Mouse (Mus musculus) heart, adult 18-20 months (tissue): ENCODE data around the gene Ngrn. TPM values are rescaled to one million over a fixed set of nuclear protein-coding genes. Genes with fewer than 3 reads are reported as not detected.

Experiments used
- DNase-seq, 2 experiments: peaks; one replicate each; pipeline ENCODE4 v3.0.0; 2021 to 2022; ENCODE audit warnings: mixed read lengths in 1 of 2
- long read RNA-seq, 2 experiments: library from polyadenylated mRNA; stranded (forward); transcript quantifications; one replicate each; pipeline ENCODE4 v2.0.0; 2021
- total RNA-seq, 2 experiments: library from RNA; stranded (reverse); gene quantifications; 2 replicates each; pipeline ENCODE4 v1.2.3; 2021

Gene Ngrn
- 10 to 100 TPM; 26.1 to 30.2 TPM for total RNA-seq
- long read RNA-seq, experiment 1, transcript Ngrn-201 (3 exons, 1,317 nt), result major isoform, 20 of 26 reads
- long read RNA-seq, experiment 1, partial matches to known transcripts, result 0 of 26 reads
- long read RNA-seq, experiment 1, other reads (novel, unspliced or antisense), result 3 of 26 reads
- long read RNA-seq, experiment 2, transcript Ngrn-201 (3 exons, 1,317 nt), result major isoform, 13 of 15 reads
- long read RNA-seq, experiment 2, partial matches to known transcripts, result 0 of 15 reads
- long read RNA-seq, experiment 2, other reads (novel, unspliced or antisense), result 2 of 15 reads

GRCm38 (mm10) chr7:80260625-80261371 lies at the start of gene Ngrn:
Gene Ngrn, plus strand, starts transcription at chr7:80261215.
- DNase-seq, result peak; percentile 92 to 93

- DNase-seq, result no peak
These were observed 47.4 kb upstream of the Ngrn start for GRCm38 (mm10) chr7:80213604-80214003.

- DNase-seq, result no peak
These were observed 46.6 kb upstream of the Ngrn start for GRCm38 (mm10) chr7:80214459-80214858.

GRCm38 (mm10) chr7:80215398-80215797 lies 45.6 kb upstream of the Ngrn start:
- peak; percentile 73 to 88 for DNase-seq

- peak; percentile 76 to 89 for DNase-seq
These were observed 44.4 kb upstream of the Ngrn start for GRCm38 (mm10) chr7:80216566-80216965.

GRCm38 (mm10) chr7:80218666-80219065 lies 42.3 kb upstream of the Ngrn start:
- no peak for DNase-seq

GRCm38 (mm10) chr7:80220237-80220797 lies 40.7 kb upstream of the Ngrn start:
- DNase-seq, result no peak

GRCm38 (mm10) chr7:80221179-80221750 lies 39.8 kb upstream of the Ngrn start:
- DNase-seq, result no peak

- DNase-seq, result no peak
These were observed 34.0 kb upstream of the Ngrn start for GRCm38 (mm10) chr7:80227065-80227464.

- no peak for DNase-seq
These were observed 30.8 kb upstream of the Ngrn start for GRCm38 (mm10) chr7:80230196-80230595.

- no peak for DNase-seq
These were observed 29.0 kb upstream of the Ngrn start for GRCm38 (mm10) chr7:80231971-80232488.

- DNase-seq, result peak; percentile 96 to 98
These were observed 28.5 kb upstream of the Ngrn start, which contains the start of the genes Cib1 and Gdpgp1 for GRCm38 (mm10) chr7:80232489-80233029. Gene Cib1, minus strand, starts transcription at chr7:80232813. Gene Gdpgp1, plus strand, starts transcription at chr7:80232865.

- DNase-seq, result no peak
These were observed 27.2 kb upstream of the Ngrn start for GRCm38 (mm10) chr7:80233799-80234198.

GRCm38 (mm10) chr7:80238542-80238941 lies 22.5 kb upstream of the Ngrn start:
- DNase-seq, result no peak

- DNase-seq, result no peak
These were observed 19.4 kb upstream of the Ngrn start for GRCm38 (mm10) chr7:80241661-80242060.

- DNase-seq, result no peak
These were observed 16.2 kb upstream of the Ngrn start for GRCm38 (mm10) chr7:80244851-80245250.

- peak; percentile 96 to 98 for DNase-seq
These were observed 14.8 kb upstream of the Ngrn start, which contains the start of gene Ttll13 for GRCm38 (mm10) chr7:80246148-80246721. Gene Ttll13, plus strand, starts transcription at chr7:80246376.

- no peak for DNase-seq
These were observed 14.2 kb upstream of the Ngrn start for GRCm38 (mm10) chr7:80246859-80247258.

GRCm38 (mm10) chr7:80252437-80252836 lies 8.6 kb upstream of the Ngrn start:
- DNase-seq, result no peak

GRCm38 (mm10) chr7:80252886-80253285 lies 8.1 kb upstream of the Ngrn start:
- DNase-seq, result no peak

GRCm38 (mm10) chr7:80255981-80256380 lies 5.0 kb upstream of the Ngrn start:
- DNase-seq, result no peak

- no peak for DNase-seq
These were observed 3.3 kb upstream of the Ngrn start for GRCm38 (mm10) chr7:80257706-80258105.
